Comparison of ENCODE assay signal across 8 mouse cellular contexts in genomic region chr10:80678601-80679377, GRCm38 (mm10). TPM values are rescaled to one million over a fixed set of nuclear protein-coding genes. Genes with fewer than 3 reads are reported as not detected.
A peak's percentile ranks its signal among the peaks of the same experiment; 100 is the strongest.
DNase-seq lines count a peak whose midpoint lies in the region; ATAC-seq and TF ChIP-seq lines count a peak whose summit lies in the region.

No protein-coding gene starts in this region.

- 17% methylated on average over 10 of the region's 10 CpGs for WGBS in lung, adult 2 months
- 53% methylated on average over 7 of the region's 10 CpGs for WGBS in hindbrain, embryonic 11.5 days
- WGBS in liver, embryonic 14.5 days (ENCODE audit: insufficient replicate concordance): 13% methylated on average over 10 of the region's 10 CpGs
- WGBS in stomach, embryonic 14.5 days: 53% methylated on average over 8 of the region's 10 CpGs

- H3K4me2 ChIP-seq in hindbrain, embryonic 11.5 days (replicated peaks; ENCODE audit: low read depth, low read length): no peak overlapping the region
- H3K4me2 ChIP-seq in liver, embryonic 14.5 days (ENCODE audit: low read depth): peak overlapping the region; percentile 98
- peak overlapping the region; percentile 72; the same call in 1 of the 2 replicates for H3K4me2 ChIP-seq in stomach, embryonic 14.5 days (replicated peaks; ENCODE audit: low read depth, low read length)

- peak overlapping the region; percentile 48; the same call in 1 of the 2 replicates for H3K27ac ChIP-seq in hindbrain, embryonic 11.5 days (ENCODE audit: low read depth, low read length)
- H3K27ac ChIP-seq in liver, embryonic 14.5 days: peak overlapping the region; percentile 100
- peak overlapping the region; percentile 99 for H3K27ac ChIP-seq in stomach, embryonic 14.5 days (ENCODE audit: low read length)

- ATAC-seq in hindbrain, embryonic 11.5 days (ENCODE audit: low FRiP score): no peak
- ATAC-seq in liver, embryonic 14.5 days (ENCODE audit: insufficient read depth): no peak
- no peak for ATAC-seq in stomach, embryonic 14.5 days (ENCODE audit: insufficient number of reproducible peaks, insufficient read depth, low FRiP score, low read depth)

- no peak; the same call in 1 of the 2 replicates for TF ChIP-seq EP300 in liver, embryonic 14.5 days (IDR thresholded peaks at IDR 0.05; ENCODE audit: low read depth)

- no peaks in the 10 kb centered on the region for H3K27me3 ChIP-seq in hindbrain, embryonic 11.5 days (ENCODE audit: control insufficient read depth, insufficient read depth, low read length)
- H3K27me3 ChIP-seq in liver, embryonic 14.5 days (ENCODE audit: control insufficient read depth, insufficient read depth, low read length): no peaks in the 10 kb centered on the region
- no peaks in the 10 kb centered on the region for H3K27me3 ChIP-seq in stomach, embryonic 14.5 days (ENCODE audit: control insufficient read depth, insufficient read depth, low read length)

- DNase-seq in lung, adult 2 months: no peak
- no peak for DNase-seq in lung, postnatal 25 days (ENCODE audit: low spot score)
- DNase-seq in brain, embryonic 14.5 days (ENCODE audit: low read depth): peak; percentile 62
- DNase-seq in hindbrain, embryonic 11.5 days (ENCODE audit: low spot score): no peak
- no peak for DNase-seq in liver, embryonic 14.5 days (ENCODE audit: low read depth in 3 of 3, low spot score in 3 of 3)
- DNase-seq in natural killer cell, adult 2 months (ENCODE audit: low spot score in 2 of 2): no peak
- no peak for DNase-seq in yolk sac, embryonic 10.5 days (ENCODE audit: low spot score)

- H3K9me3 ChIP-seq in hindbrain, embryonic 11.5 days (ENCODE audit: control insufficient read depth, low read length): no peaks in the 10 kb centered on the region
- no peaks in the 10 kb centered on the region for H3K9me3 ChIP-seq in liver, embryonic 14.5 days (ENCODE audit: control insufficient read depth, low read length)
- no peaks in the 10 kb centered on the region for H3K9me3 ChIP-seq in stomach, embryonic 14.5 days (ENCODE audit: control insufficient read depth, low read depth, low read length)

- H3K4me3 ChIP-seq in lung, adult 2 months (replicated peaks; ENCODE audit: extremely low read depth, low read depth, low read length): no peak overlapping the region
- no peak overlapping the region for H3K4me3 ChIP-seq in hindbrain, embryonic 11.5 days (ENCODE audit: low read depth, low read length)
- peak overlapping the region; percentile 65 to 98; a peak in 3 of 4 replicates for H3K4me3 ChIP-seq in liver, embryonic 14.5 days (ENCODE audit: insufficient read depth in 1 of 2, low read depth in 2 of 2, low read length in 2 of 2)
- no peak overlapping the region for H3K4me3 ChIP-seq in stomach, embryonic 14.5 days (ENCODE audit: low read depth, low read length)

- H3K36me3 ChIP-seq in hindbrain, embryonic 11.5 days (ENCODE audit: control insufficient read depth, insufficient read depth, low read length): no peaks in the 10 kb centered on the region
- H3K36me3 ChIP-seq in liver, embryonic 14.5 days (replicated peaks; ENCODE audit: control insufficient read depth, insufficient read depth, low read depth): no peaks in the 10 kb centered on the region; the same call in none of the 2 replicates
- peaks cover 3% of the 10 kb centered on the region for H3K36me3 ChIP-seq in stomach, embryonic 14.5 days (ENCODE audit: control insufficient read depth, insufficient read depth, low read length)

- no peak overlapping the region for H3K9ac ChIP-seq in hindbrain, embryonic 11.5 days (ENCODE audit: low read depth, low read length)
- peak overlapping the region; percentile 98 for H3K9ac ChIP-seq in liver, embryonic 14.5 days (replicated peaks)
- H3K9ac ChIP-seq in stomach, embryonic 14.5 days (replicated peaks; ENCODE audit: low read depth, low read length): 0 out of 2 replicates have a peak overlapping the region, but pooled peaks have one; percentile 18

- TF ChIP-seq POLR2A in lung, adult 2 months (IDR thresholded peaks at IDR 0.05; ENCODE audit: borderline replicate concordance, extremely low read depth, low read depth, low read length): 0 out of 2 replicates have a peak, but pooled peaks have one; percentile 2
- no peak for TF ChIP-seq POLR2A in brain, embryonic 14.5 days (IDR thresholded peaks at IDR 0.05; ENCODE audit: borderline replicate concordance, extremely low read depth, insufficient read depth, insufficient read length, poor library complexity, severe bottlenecking)

- peaks cover 31% of the 10 kb centered on the region for H3K4me1 ChIP-seq in lung, adult 2 months (ENCODE audit: control insufficient read depth, insufficient read depth, low read length)
- H3K4me1 ChIP-seq in hindbrain, embryonic 11.5 days (replicated peaks; ENCODE audit: control insufficient read depth, insufficient read depth, low read length): peaks cover 17% of the 10 kb centered on the region
- H3K4me1 ChIP-seq in liver, embryonic 14.5 days (replicated peaks; ENCODE audit: control insufficient read depth in 2 of 2, insufficient read depth in 2 of 2, low read length in 1 of 2): peaks cover 44 to 46% of the 10 kb centered on the region in 2 experiments
- H3K4me1 ChIP-seq in stomach, embryonic 14.5 days (ENCODE audit: control insufficient read depth, insufficient read depth, low read length): peaks cover 39% of the 10 kb centered on the region

- no peak for TF ChIP-seq CTCF in lung, adult 2 months (IDR thresholded peaks at IDR 0.05; ENCODE audit: insufficient read depth, low read length)
- TF ChIP-seq CTCF in brain, embryonic 14.5 days (IDR thresholded peaks at IDR 0.05; ENCODE audit: borderline replicate concordance, extremely low read depth, insufficient read depth, insufficient read length): no peak
- no peak for TF ChIP-seq CTCF in liver, embryonic 14.5 days (IDR thresholded peaks at IDR 0.05; ENCODE audit: low read depth)

RNA-seq across cellular contexts. Expression of gene Mknk2, which starts 0.9 kb away (rescaled TPM):
- polyA plus RNA-seq in lung, adult 2 months (2012; rRNA removed): 267 and 338 TPM in 2 replicates
- polyA plus RNA-seq in brain, embryonic 14.5 days (2012; rRNA removed): 96.9 and 115 TPM in 2 replicates
- 47.0 and 48.4 TPM in 2 replicates for polyA plus RNA-seq in hindbrain, embryonic 11.5 days (2014; fragmentation: Nextera tagmentation; extraction: Ambion mirVana)
- 59.7 and 69.1 TPM in 2 replicates for polyA plus RNA-seq in liver, embryonic 14.5 days (2012; rRNA removed)
- polyA plus RNA-seq in liver, embryonic 14.5 days (2014; fragmentation: Nextera tagmentation; extraction: Ambion mirVana): 58.7 and 74.3 TPM in 2 replicates
- polyA plus RNA-seq in stomach, embryonic 14.5 days (2014; fragmentation: Nextera tagmentation; extraction: Ambion mirVana): 71.3 and 75.5 TPM in 2 replicates

RNA-seq across cellular contexts. Expression of gene Btbd2, which starts 21.9 kb away (rescaled TPM):
- 87.0 and 91.3 TPM in 2 replicates for polyA plus RNA-seq in lung, adult 2 months (2012; rRNA removed)
- polyA plus RNA-seq in brain, embryonic 14.5 days (2012; rRNA removed): 91.9 and 113 TPM in 2 replicates
- 36.2 and 47.2 TPM in 2 replicates for polyA plus RNA-seq in hindbrain, embryonic 11.5 days (2014; fragmentation: Nextera tagmentation; extraction: Ambion mirVana)
- 8.2 and 11.3 TPM in 2 replicates for polyA plus RNA-seq in liver, embryonic 14.5 days (2012; rRNA removed)
- 8.6 and 12.0 TPM in 2 replicates for polyA plus RNA-seq in liver, embryonic 14.5 days (2014; fragmentation: Nextera tagmentation; extraction: Ambion mirVana)
- 46.3 and 64.2 TPM in 2 replicates for polyA plus RNA-seq in stomach, embryonic 14.5 days (2014; fragmentation: Nextera tagmentation; extraction: Ambion mirVana)

RNA-seq across cellular contexts. Expression of gene Mob3a, which starts 23.0 kb away (rescaled TPM):
- polyA plus RNA-seq in lung, adult 2 months (2012; rRNA removed): 51.5 and 52.4 TPM in 2 replicates
- polyA plus RNA-seq in brain, embryonic 14.5 days (2012; rRNA removed): 36.9 and 47.3 TPM in 2 replicates
- 54.4 and 55.6 TPM in 2 replicates for polyA plus RNA-seq in hindbrain, embryonic 11.5 days (2014; fragmentation: Nextera tagmentation; extraction: Ambion mirVana)
- 13.0 and 15.8 TPM in 2 replicates for polyA plus RNA-seq in liver, embryonic 14.5 days (2012; rRNA removed)
- 14.2 and 16.0 TPM in 2 replicates for polyA plus RNA-seq in liver, embryonic 14.5 days (2014; fragmentation: Nextera tagmentation; extraction: Ambion mirVana)
- 47.9 and 51.1 TPM in 2 replicates for polyA plus RNA-seq in stomach, embryonic 14.5 days (2014; fragmentation: Nextera tagmentation; extraction: Ambion mirVana)

RNA-seq across cellular contexts. Expression of gene Izumo4, which starts 23.2 kb away (rescaled TPM):
- polyA plus RNA-seq in lung, adult 2 months (2012; rRNA removed): 61.9 and 70.8 TPM in 2 replicates
- 47.6 and 70.2 TPM in 2 replicates for polyA plus RNA-seq in brain, embryonic 14.5 days (2012; rRNA removed)
- polyA plus RNA-seq in hindbrain, embryonic 11.5 days (2014; fragmentation: Nextera tagmentation; extraction: Ambion mirVana): 10.3 and 11.4 TPM in 2 replicates
- 9.9 and 11.3 TPM in 2 replicates for polyA plus RNA-seq in liver, embryonic 14.5 days (2012; rRNA removed)
- polyA plus RNA-seq in liver, embryonic 14.5 days (2014; fragmentation: Nextera tagmentation; extraction: Ambion mirVana): 4.0 and 6.0 TPM in 2 replicates
- 16.7 and 18.4 TPM in 2 replicates for polyA plus RNA-seq in stomach, embryonic 14.5 days (2014; fragmentation: Nextera tagmentation; extraction: Ambion mirVana)

RNA-seq across cellular contexts. Expression of gene Csnk1g2, which starts 56.2 kb away (rescaled TPM):
- 246 and 276 TPM in 2 replicates for polyA plus RNA-seq in lung, adult 2 months (2012; rRNA removed)
- polyA plus RNA-seq in brain, embryonic 14.5 days (2012; rRNA removed): 213 and 237 TPM in 2 replicates
- 71.1 and 85.6 TPM in 2 replicates for polyA plus RNA-seq in hindbrain, embryonic 11.5 days (2014; fragmentation: Nextera tagmentation; extraction: Ambion mirVana)
- 46.9 and 51.3 TPM in 2 replicates for polyA plus RNA-seq in liver, embryonic 14.5 days (2012; rRNA removed)
- polyA plus RNA-seq in liver, embryonic 14.5 days (2014; fragmentation: Nextera tagmentation; extraction: Ambion mirVana): 25.5 and 27.0 TPM in 2 replicates
- 43.5 and 67.4 TPM in 2 replicates for polyA plus RNA-seq in stomach, embryonic 14.5 days (2014; fragmentation: Nextera tagmentation; extraction: Ambion mirVana)

Comparison
In these comparisons a context has a peak if more than half of its experiments do, and no peak if none do; other contexts are left out.
1. H3K4me3 ChIP-seq: peak in liver, embryonic 14.5 days (2 of 2); none in lung, adult 2 months (single experiment), hindbrain, embryonic 11.5 days (single experiment) and stomach, embryonic 14.5 days (single experiment).
2. H3K27ac ChIP-seq: peak in every context shown above with its lines; median percentile 100 in liver, embryonic 14.5 days; 99 in stomach, embryonic 14.5 days; 48 in hindbrain, embryonic 11.5 days.